Mouse (Mus musculus) right cerebral cortex, postnatal 25 days (tissue): ENCODE data around the gene Nhsl2.

Experiments used
- DNase-seq: peaks from one replicate; pipeline ENCODE4 v3.0.0; 2022

Gene Nhsl2

GRCm38 (mm10) chrX:101986657-101987367 lies 137.6 kb downstream of the Nhsl2 start:
- DNase-seq = no peak

DNA sequence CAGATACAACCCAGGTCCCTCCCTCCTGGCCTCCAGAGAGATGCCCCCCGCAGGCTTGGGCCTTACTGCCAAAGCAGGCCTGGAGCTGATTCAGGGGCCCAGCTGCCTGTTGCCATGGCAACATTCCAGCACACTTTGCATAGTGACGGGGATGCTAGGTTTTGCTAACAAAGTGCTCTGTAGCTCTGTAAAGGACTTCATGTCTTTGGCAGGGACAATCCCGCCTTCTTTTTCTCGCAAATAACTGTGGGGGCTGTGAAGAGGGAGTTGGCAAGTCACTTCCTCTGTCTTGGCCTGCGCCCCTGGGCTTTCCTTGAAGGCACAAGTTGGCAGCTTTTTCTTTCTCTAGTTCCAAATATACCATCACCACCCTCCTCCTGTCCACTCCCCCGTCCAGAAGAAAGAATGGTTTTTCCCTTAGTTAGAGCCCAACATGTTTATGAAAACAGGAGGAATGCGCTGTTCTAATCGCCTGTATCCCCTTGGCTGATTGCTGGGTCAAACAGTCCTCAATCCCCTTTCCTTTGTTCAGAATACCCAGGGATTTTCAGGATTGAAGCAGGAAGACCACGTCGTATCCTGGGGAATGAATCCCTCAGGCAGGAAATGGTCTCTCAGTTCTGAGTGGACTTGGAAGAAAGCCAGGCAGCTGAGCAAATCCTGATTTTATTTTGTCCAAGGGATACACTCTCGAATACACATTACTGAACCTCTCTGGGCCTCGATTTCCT lies 144.8 kb downstream of the Nhsl2 start:
- DNase-seq = peak; percentile 62

DNA sequence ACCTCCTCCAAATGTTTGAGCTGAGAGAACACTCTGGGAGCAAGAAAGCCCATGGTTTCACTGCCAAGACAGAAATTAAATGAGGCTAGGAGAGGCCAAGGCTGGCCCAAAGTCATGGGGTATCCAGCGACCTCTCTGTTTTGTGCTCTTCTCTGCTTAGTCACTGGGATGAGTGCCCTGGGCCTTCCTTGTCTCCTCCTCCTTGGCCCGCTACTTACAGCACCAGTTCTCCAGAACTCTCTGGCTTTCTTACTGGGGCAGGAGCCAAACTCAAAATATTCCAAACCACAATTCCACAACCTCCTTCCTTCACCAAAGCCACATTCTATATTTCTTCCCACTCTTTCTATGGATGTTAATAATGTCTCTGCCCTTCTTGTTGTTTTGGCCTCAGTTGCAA lies 147.5 kb downstream of the Nhsl2 start:
- DNase-seq = no peak

GRCm38 (mm10) chrX:102003632-102004315 lies 154.6 kb downstream of the Nhsl2 start:
- peak; percentile 68 for DNase-seq

DNA sequence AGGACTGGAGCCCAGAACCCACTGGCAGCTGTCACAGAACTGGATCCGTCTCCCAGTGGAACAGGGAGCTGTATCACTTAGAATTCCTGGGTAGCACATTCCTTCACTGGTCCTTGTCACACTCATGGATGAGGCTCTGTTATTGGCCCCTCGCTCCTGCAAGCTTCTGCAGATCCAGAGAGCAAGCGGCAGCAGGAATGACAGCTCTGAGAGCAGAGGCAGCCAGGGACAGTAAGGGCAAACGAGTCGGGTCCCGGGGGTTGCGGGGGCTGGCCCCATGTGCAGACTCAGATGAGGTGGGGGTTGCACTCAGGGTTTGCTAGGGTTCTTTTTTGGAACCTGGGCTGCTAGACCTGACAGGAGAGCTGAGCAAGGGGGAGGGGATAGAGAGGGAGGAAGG lies 155.2 kb downstream of the Nhsl2 start:
- no peak for DNase-seq

DNA sequence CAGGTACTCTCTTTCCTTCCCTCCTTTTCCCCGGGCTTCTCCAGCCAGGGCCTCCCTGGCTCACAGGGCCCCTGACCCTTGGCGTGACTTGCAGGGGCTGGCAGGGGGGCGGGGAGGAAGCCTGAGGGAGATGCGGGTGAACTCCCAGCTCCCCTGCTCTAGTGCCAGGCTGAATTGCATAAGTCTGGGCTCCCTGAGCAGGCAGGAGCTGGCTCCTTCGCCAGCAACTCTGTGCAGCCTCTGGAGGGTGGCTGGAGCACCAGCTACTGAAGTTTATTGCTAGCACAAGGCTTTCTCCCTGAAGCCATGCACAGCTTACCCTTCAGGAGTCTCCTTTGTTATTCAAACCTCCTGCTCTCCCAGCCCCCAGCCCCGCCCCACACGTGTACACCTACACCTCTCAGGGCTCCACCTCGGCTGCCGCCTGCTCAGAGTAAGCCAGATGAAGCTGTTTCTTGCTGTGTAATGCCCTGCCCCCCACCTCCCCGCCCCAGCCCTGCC lies 156.0 kb downstream of the Nhsl2 start:
- DNase-seq = peak; percentile 29

DNA sequence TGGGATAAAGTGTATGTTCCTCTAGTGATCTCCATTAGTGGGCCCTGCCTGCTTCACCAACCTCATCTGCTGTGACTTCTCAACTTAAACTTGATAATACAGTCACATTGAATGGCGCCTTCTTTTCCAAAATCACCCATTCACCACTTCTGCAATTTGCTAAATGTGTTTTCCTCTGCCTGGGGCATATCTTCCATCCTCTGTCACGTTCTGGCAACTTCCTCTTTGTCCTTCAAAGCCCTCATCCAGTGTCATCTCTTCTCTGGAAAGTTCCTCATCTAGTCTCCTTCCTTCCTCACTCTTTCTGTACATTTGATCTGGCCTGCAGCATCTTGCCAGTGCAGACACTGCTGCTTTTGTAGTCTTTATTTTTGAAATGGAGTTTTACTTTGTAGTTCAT lies 158.8 kb downstream of the Nhsl2 start:
- DNase-seq = no peak

GRCm38 (mm10) chrX:102017213-102017923 lies 168.2 kb downstream of the Nhsl2 start:
- no peak for DNase-seq

DNA sequence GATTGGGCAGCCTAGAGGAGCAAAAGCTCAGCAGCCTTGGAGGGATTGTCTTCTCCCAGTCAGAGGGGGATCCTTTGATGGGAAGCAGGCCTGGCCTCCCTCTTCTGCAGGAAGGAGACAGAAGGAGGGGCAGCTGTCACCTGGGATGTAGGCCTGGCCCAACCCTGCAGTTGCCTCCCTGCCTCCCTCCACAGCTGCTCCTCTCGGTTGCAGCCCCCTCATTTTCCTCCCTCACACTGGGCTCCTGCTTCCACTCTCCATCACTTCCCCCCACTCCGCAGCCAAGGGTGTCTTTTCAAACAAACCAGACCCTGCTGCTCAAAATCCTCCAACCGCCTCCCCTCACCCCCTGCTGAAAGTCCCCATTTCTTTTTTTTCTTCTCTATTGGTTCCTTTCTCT lies 169.7 kb downstream of the Nhsl2 start:
- DNase-seq = no peak

DNA sequence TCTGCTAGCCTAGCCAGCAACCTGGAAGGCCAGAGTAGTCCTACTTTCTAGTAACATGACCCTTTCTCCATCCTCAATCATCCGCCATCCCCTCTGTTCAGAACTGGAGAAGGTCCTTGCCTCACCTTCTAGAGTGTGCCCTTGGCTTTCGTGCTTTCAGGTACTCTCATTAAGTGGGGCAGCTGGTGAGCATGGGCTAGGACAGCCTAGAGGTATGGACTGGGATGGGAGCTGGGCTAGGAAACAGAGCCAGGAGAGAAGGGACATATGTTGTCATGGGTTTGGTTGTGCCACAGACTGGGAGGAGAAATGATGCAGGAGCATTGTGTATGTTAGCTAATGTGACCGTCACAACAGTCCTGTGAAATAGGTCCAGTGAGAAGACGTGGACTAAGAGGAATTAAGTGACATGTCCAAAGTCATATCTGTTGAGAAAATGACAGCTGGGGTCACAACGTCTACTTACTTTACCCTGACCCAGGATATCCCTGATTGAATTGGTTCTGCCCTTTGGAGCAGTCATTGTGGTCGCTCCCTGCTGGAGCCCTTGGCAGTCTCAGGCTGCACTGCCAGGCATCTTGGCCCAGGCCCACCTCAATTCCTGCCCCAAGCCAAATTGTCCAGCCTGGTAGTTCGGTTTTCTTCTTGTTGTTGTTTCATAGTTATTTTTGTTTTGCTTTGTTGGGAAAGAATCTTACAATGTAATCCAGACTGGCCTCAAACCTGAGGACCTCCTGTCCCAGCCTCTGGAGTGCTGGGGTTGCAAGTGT lies 170.5 kb downstream of the Nhsl2 start:
- no peak for DNase-seq

GRCm38 (mm10) chrX:102024976-102025375 lies 175.8 kb downstream of the Nhsl2 start:
- DNase-seq = no peak

DNA sequence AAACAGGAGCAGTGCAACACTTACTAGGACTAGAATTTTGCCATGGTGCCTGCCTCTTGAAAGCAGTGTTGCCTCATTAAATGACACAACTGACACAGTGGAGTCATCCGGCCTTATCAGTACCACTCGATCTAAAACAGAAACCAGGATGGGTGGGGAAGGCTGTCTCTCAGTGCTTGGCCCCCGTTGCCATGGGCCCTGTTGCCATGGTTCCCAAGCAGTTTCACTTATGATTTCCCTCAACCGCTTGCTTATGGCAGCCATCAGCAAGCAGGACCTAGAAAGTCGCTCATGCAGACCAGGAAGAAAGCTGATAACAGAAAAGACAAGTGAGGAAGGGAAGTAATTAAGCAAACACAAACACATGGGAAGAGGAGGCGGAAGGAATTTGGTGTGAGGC lies 182.7 kb downstream of the Nhsl2 start:
- DNase-seq = no peak

GRCm38 (mm10) chrX:102032431-102032830 lies 183.2 kb downstream of the Nhsl2 start:
- DNase-seq = no peak

- no peak for DNase-seq
Observed at GRCm38 (mm10) chrX:102033566-102033965, 184.4 kb downstream of the Nhsl2 start.

DNA sequence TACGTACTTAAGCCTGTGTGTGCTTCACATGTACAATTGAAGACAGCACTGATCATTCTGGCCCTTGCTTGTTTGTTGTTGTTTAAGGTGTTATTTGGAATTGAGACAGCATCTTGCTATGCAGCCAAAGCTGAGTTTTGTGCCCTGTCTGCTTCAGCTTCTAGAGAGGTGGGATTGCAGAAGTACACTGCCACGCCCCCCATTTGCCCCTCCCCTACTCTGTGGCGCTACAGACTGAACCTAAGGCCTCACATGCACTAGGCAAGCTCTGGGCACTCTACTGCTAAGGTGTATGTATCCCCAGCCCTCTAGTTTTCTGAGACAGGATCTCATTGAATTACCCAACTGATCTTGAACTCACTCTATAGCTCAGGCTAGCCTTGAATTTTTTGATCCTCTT lies 186.5 kb downstream of the Nhsl2 start:
- no peak for DNase-seq

GRCm38 (mm10) chrX:102036866-102037361 lies 187.7 kb downstream of the Nhsl2 start:
- no peak for DNase-seq

DNA sequence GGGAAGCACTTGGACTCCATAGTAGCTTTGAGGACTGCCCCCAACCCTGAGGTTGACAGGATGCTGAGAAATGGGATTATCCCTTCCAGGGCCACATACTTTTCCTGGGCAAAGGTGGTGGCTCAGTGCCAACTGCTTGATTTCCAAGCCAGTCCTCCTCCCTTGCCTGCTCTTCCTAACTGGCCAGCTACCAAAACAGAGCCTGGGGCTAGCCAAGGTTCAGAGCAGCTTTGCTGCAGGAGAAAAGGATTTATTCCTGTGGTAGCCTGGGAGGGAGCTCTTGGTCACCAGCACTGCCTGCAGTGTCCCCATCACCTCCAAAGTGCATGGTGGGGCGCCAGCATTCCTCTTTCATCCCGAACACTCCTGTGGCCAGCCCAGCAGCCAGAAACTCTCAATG lies 188.3 kb downstream of the Nhsl2 start:
- no peak for DNase-seq

DNA sequence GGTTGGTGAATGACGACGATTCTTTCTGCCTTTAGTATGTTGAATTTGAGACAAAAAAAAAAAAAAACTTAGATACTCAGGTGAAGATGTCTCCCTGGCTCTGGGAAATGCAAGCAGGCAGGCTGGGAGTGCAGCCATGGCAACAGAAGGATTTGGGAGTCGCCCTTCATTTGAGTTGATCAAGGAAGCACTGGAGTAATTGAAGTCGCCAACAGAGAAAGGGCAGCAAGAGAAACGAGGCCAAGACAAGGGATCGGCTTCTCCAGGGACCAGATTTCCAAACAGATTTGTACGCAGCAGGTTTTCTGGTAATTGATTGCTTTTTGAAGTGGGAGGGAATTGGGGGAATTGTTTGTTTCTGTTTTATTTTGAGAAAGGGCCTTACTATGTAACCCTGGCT lies 192.4 kb downstream of the Nhsl2 start:
- DNase-seq = no peak

GRCm38 (mm10) chrX:102042386-102042785 lies 193.2 kb downstream of the Nhsl2 start:
- DNase-seq = no peak

- no peak for DNase-seq
Observed at GRCm38 (mm10) chrX:102050552-102050951, 201.4 kb downstream of the Nhsl2 start.

DNA sequence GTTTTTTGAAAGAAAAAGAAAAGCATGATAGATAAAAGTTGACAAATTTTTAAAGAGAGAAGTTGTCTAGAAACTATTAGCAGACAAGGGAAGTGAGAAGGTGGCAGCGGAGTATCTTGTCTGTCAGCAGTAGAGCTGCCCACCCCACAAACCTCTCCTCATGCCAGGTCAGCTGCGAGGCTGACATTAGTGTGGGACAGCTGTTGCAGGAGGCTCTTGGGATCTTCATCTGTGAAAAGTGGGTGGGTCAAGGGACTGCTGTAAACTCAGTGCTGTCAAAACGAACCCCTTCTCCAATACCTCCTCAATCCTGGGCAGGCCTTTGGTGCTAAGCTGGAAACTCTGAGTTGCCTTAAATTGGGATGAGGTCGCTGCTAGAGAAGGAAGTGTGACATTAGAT lies 202.0 kb downstream of the Nhsl2 start:
- no peak for DNase-seq

- DNase-seq = no peak
Observed at GRCm38 (mm10) chrX:102053371-102053770, 204.2 kb downstream of the Nhsl2 start.
